Mouse (Mus musculus): ENCODE measurements at regions not wholly inside any gene's neighbourhood (a gene's known extent, or its start where the extent isn't known, plus 50 kb on each side); places are given as distances from the start of the nearest gene placed in this dataset.

- no peak for DNase-seq (ENCODE audit: low spot score)
These were observed 384.0 kb upstream of the 1700015G11Rik start for GRCm38 (mm10) chr7:52399513-52399912.

- DNase-seq (ENCODE audit: low spot score) = peak; percentile 53
These were observed 376.3 kb upstream of the 1700015G11Rik start for GRCm38 (mm10) chr7:52391793-52392192.
